Mouse (Mus musculus) ES-Bruce4 (cell line): ENCODE results near the gene Ankrd66. TPM values are rescaled to one million over a fixed set of nuclear protein-coding genes. Genes with fewer than 3 reads are reported as not detected.

ENCODE experiments used
- H3K27ac ChIP-seq: 2 replicates; pipeline ENCODE4 v1.5.1; 2012; ENCODE audit warnings: low read length, inconsistent platforms; ENCODE audit not compliant: insufficient read depth
- H3K27me3 ChIP-seq: 2 replicates; pipeline ENCODE4 v1.6.1; 2012; ENCODE audit warnings: mild to moderate bottlenecking, low read length, inconsistent platforms; ENCODE audit not compliant: control insufficient read depth, poor library complexity, insufficient read depth, severe bottlenecking
- H3K36me3 ChIP-seq: 2 replicates; pipeline ENCODE4 v1.6.1; 2012; ENCODE audit warnings: inconsistent platforms, mild to moderate bottlenecking, low read length, moderate library complexity; ENCODE audit not compliant: control insufficient read depth, poor library complexity, insufficient read depth, severe bottlenecking
- H3K4me1 ChIP-seq: one replicate; pipeline ENCODE4 v1.8.1; 2011; ENCODE audit warnings: low read length; ENCODE audit not compliant: control insufficient read depth, insufficient read depth
- H3K4me3 ChIP-seq: 2 replicates; pipeline ENCODE4 v1.5.1; 2011; ENCODE audit warnings: low read depth, mild to moderate bottlenecking, low read length
- H3K9ac ChIP-seq: 2 replicates; pipeline ENCODE4 v1.6.1; 2012; ENCODE audit warnings: low read depth, mild to moderate bottlenecking, inconsistent platforms; ENCODE audit not compliant: poor library complexity, severe bottlenecking
- H3K9me3 ChIP-seq: replicated peaks from 2 replicates; pipeline ENCODE4 v1.6.1; 2012; ENCODE audit warnings: mild to moderate bottlenecking, low read length, inconsistent platforms; ENCODE audit not compliant: control insufficient read depth, poor library complexity, insufficient read depth, severe bottlenecking
- CTCF ChIP-seq: IDR thresholded peaks from one replicate; pipeline ENCODE4 v1.8.1; 2011; ENCODE audit warnings: low read depth, low read length
- EP300 ChIP-seq: IDR thresholded peaks from 2 replicates; pipeline ENCODE4 v1.6.1; 2011; ENCODE audit warnings: low read depth, low read length; ENCODE audit not compliant: insufficient read depth
- POLR2A ChIP-seq: IDR thresholded peaks from one replicate; pipeline ENCODE4 v1.8.1; 2011; ENCODE audit warnings: low read length; ENCODE audit not compliant: insufficient read depth
- polyA plus RNA-seq: library from polyadenylated mRNA; stranded (reverse); fragments of >200 nt; gene quantifications from 2 replicates; pipeline ENCODE4 v1.2.4, GENCODE M21; 2011; ENCODE audit warnings: low read depth; ENCODE audit not compliant: missing spikeins, insufficient read depth, insufficient read length

Gene Ankrd66
- polyA plus RNA-seq, 1 experiment, result not detected

GRCm38 (mm10) chr17:43488439-43489151 is 54.8 kb downstream of the Ankrd66 start:
- Histone ChIP-seq H3K27ac (no peak overlapping the region), H3K4me1 (no peaks in the 10 kb centered on the region), H3K4me3 (no peak overlapping the region), H3K27me3 (no peaks in the 10 kb centered on the region), H3K9ac (no peak overlapping the region), H3K9me3 (peaks cover 4% of the 10 kb centered on the region; the same call in 1 of the 2 replicates), H3K36me3 (no peaks in the 10 kb centered on the region)
- TF ChIP-seq CTCF (no peak), POLR2A (no peak), EP300 (no peak)

GRCm38 (mm10) chr17:43485982-43486381 is 57.5 kb downstream of the Ankrd66 start:
- no peaks in the 10 kb centered on the region for H3K4me1 ChIP-seq
- no peak for TF ChIP-seq CTCF
- TF ChIP-seq POLR2A, result no peak
- TF ChIP-seq EP300, result no peak
- H3K36me3 ChIP-seq, result no peaks in the 10 kb centered on the region
- H3K27ac ChIP-seq, result no peak overlapping the region
- H3K9ac ChIP-seq, result no peak overlapping the region
- no peaks in the 10 kb centered on the region for H3K27me3 ChIP-seq
- no peak overlapping the region for H3K4me3 ChIP-seq
- 0 out of 2 replicates have a peak, but pooled peaks cover under 1% of the 10 kb centered on the region for H3K9me3 ChIP-seq

Other genes starting within 250 kb of the Ankrd66 start
- gene Adgrf5, start 183.2 kb downstream of the Ankrd66 start, polyA plus RNA-seq, result 1.1 TPM in 2 replicates
- gene Mep1a, start 40.8 kb downstream of the Ankrd66 start, polyA plus RNA-seq, result not detected in 2 replicates
- gene Pla2g7, start 24.5 kb upstream of the Ankrd66 start, polyA plus RNA-seq, result 11.3 and 13.5 TPM in 2 replicates
- 0.11 and 0.54 TPM in 2 replicates for gene Tdrd6, start 86.7 kb upstream of the Ankrd66 start, polyA plus RNA-seq
- 7.4 and 8.7 TPM in 2 replicates for gene Slc25a27, start 123.6 kb upstream of the Ankrd66 start, polyA plus RNA-seq
- 8.1 and 9.3 TPM in 2 replicates for gene Cyp39a1, start 123.8 kb upstream of the Ankrd66 start, polyA plus RNA-seq